In the genomic region with DNA sequence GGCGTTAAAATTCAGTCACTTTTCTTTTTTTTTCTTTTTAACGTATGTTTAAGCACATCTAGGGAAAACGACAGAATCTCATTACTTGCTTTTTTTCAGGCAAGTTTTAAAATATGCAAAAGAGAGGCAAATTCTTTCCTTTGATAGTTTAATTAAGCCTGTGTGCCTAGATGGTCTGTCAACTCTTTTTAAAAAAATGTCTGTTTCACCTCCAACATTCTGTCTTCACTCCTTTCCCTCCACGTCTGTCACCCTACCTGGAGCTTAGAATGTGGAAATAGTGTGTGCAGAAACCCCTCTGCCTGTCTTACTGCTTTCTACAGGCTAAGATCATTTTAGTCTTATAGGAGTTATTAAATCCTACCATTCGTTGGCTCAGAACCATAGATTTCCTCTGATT, we compare ENCODE assay signal across 24 mouse cellular contexts.
DNase-seq lines count a peak whose midpoint lies in the region; ATAC-seq and TF ChIP-seq lines count a peak whose summit lies in the region.
"Had no signal": no experiment of that assay in that cellular context is flagged by ENCODE, and none has a peak within 500 bp of the region (broad histone marks: within the 10 kb centered on the region; RNA-seq: fewer than 3 reads in every experiment).

No protein-coding gene starts in this region.

- no peaks in the 10 kb centered on the region for H3K36me3 ChIP-seq in forebrain, embryonic 13.5 days (ENCODE audit: poor library complexity, severe bottlenecking)
- no peaks in the 10 kb centered on the region for H3K36me3 ChIP-seq in forebrain, embryonic 12.5 days (replicated peaks)
- H3K36me3 ChIP-seq in forebrain, embryonic 15.5 days: no peaks in the 10 kb centered on the region
- H3K36me3 ChIP-seq in forebrain, embryonic 10.5 days (replicated peaks): no peaks in the 10 kb centered on the region
- no peaks in the 10 kb centered on the region for H3K36me3 ChIP-seq in forebrain, embryonic 16.5 days (ENCODE audit: control insufficient read depth, insufficient read depth)
- H3K36me3 ChIP-seq in thymus, adult 2 months (ENCODE audit: control insufficient read depth, insufficient read depth, low read length): no peaks in the 10 kb centered on the region
- H3K36me3 ChIP-seq: embryonic facial prominence, embryonic 10.5 days; embryonic facial prominence, embryonic 12.5 days; G1E had no signal

- no peaks in the 10 kb centered on the region for H3K9me3 ChIP-seq in forebrain, embryonic 13.5 days (replicated peaks)
- H3K9me3 ChIP-seq in forebrain, embryonic 12.5 days: no peaks in the 10 kb centered on the region
- H3K9me3 ChIP-seq in forebrain, embryonic 15.5 days: no peaks in the 10 kb centered on the region
- H3K9me3 ChIP-seq in forebrain, embryonic 10.5 days: no peaks in the 10 kb centered on the region
- no peaks in the 10 kb centered on the region for H3K9me3 ChIP-seq in forebrain, embryonic 16.5 days (ENCODE audit: control insufficient read depth, low read length)
- H3K9me3 ChIP-seq: embryonic facial prominence, embryonic 10.5 days; embryonic facial prominence, embryonic 12.5 days; G1E had no signal

- H3K9ac ChIP-seq in forebrain, embryonic 13.5 days: no peak overlapping the region
- no peak overlapping the region for H3K9ac ChIP-seq in forebrain, embryonic 12.5 days
- H3K9ac ChIP-seq in forebrain, embryonic 15.5 days (replicated peaks): no peak overlapping the region
- H3K9ac ChIP-seq in forebrain, embryonic 16.5 days (replicated peaks; ENCODE audit: low read depth, low read length): no peak overlapping the region
- H3K9ac ChIP-seq: embryonic facial prominence, embryonic 12.5 days had no signal

- peaks cover 24% of the 10 kb centered on the region; the same call in 1 of the 2 replicates for H3K4me1 ChIP-seq in forebrain, embryonic 13.5 days
- H3K4me1 ChIP-seq in forebrain, embryonic 12.5 days: peaks cover 6% of the 10 kb centered on the region; the same call in 1 of the 2 replicates
- peaks cover 31% of the 10 kb centered on the region for H3K4me1 ChIP-seq in forebrain, embryonic 15.5 days
- H3K4me1 ChIP-seq in forebrain, embryonic 10.5 days: peaks cover 11% of the 10 kb centered on the region
- peaks cover 9% of the 10 kb centered on the region for H3K4me1 ChIP-seq in forebrain, embryonic 16.5 days (replicated peaks; ENCODE audit: control insufficient read depth, insufficient read depth, low read length)
- no peaks in the 10 kb centered on the region for H3K4me1 ChIP-seq in thymus, adult 2 months (replicated peaks; ENCODE audit: control insufficient read depth, insufficient read depth, low read length)

- no peak for TF ChIP-seq POLR2A in brain, embryonic 14.5 days (IDR thresholded peaks at IDR 0.05; ENCODE audit: borderline replicate concordance, extremely low read depth, insufficient read depth, insufficient read length, poor library complexity, severe bottlenecking)
- no peak for TF ChIP-seq POLR2A in thymus, adult 2 months (IDR thresholded peaks at IDR 0.05; ENCODE audit: control insufficient read depth, extremely low read depth, insufficient read depth, low read length, poor library complexity)

- WGBS in forebrain, embryonic 13.5 days: 40% methylated on average over 5 of the region's 5 CpGs
- WGBS in forebrain, embryonic 12.5 days: 58% methylated on average over 5 of the region's 5 CpGs
- WGBS in forebrain, embryonic 15.5 days: 20% methylated on average over 5 of the region's 5 CpGs
- WGBS in forebrain, embryonic 10.5 days: 88% methylated on average over 5 of the region's 5 CpGs
- WGBS in forebrain, embryonic 16.5 days: 19% methylated on average over 5 of the region's 5 CpGs
- WGBS in thymus, adult 2 months: 90% methylated on average over 5 of the region's 5 CpGs

- DNase-seq in forebrain, embryonic 10.5 days (ENCODE audit: extremely low spot score, low spot score): no peak
- DNase-seq in brain, embryonic 14.5 days (ENCODE audit: low read depth): peak; percentile 69
- no peak for DNase-seq in thymus, adult 2 months
- no peak for DNase-seq in lung, postnatal 4 days
- DNase-seq: adrenal gland, adult 8-10 months; adrenal gland, postnatal 14 days; adrenal gland, postnatal 36 days; B cell, adult 2 months; cerebellum, adult 11-12 months; cerebellum, adult 2 months; cerebellum, adult 9-10 months; cerebellum, postnatal 10 days; cerebellum, postnatal 25 days had no signal

- no peak for TF ChIP-seq CTCF in brain, embryonic 14.5 days (IDR thresholded peaks at IDR 0.05; ENCODE audit: borderline replicate concordance, extremely low read depth, insufficient read depth, insufficient read length)
- TF ChIP-seq CTCF in thymus, adult 2 months (IDR thresholded peaks at IDR 0.05; ENCODE audit: borderline replicate concordance, control insufficient read depth, extremely low read depth, insufficient read depth, low read length, poor library complexity): no peak

- no peaks in the 10 kb centered on the region for H3K27me3 ChIP-seq in forebrain, embryonic 13.5 days
- H3K27me3 ChIP-seq in forebrain, embryonic 12.5 days: no peaks in the 10 kb centered on the region
- H3K27me3 ChIP-seq in forebrain, embryonic 15.5 days: no peaks in the 10 kb centered on the region
- no peaks in the 10 kb centered on the region for H3K27me3 ChIP-seq in forebrain, embryonic 10.5 days (ENCODE audit: poor library complexity, severe bottlenecking)
- H3K27me3 ChIP-seq in forebrain, embryonic 16.5 days (replicated peaks; ENCODE audit: control insufficient read depth, insufficient read depth, low read length): no peaks in the 10 kb centered on the region
- H3K27me3 ChIP-seq in thymus, adult 2 months (ENCODE audit: control insufficient read depth, insufficient read depth, low read length): no peaks in the 10 kb centered on the region
- H3K27me3 ChIP-seq: CH12.LX; embryonic facial prominence, embryonic 12.5 days; Patski had no signal

- H3K4me3 ChIP-seq in forebrain, embryonic 13.5 days: no peak overlapping the region
- H3K4me3 ChIP-seq in forebrain, embryonic 12.5 days (replicated peaks): no peak overlapping the region
- H3K4me3 ChIP-seq in forebrain, embryonic 15.5 days: no peak overlapping the region
- H3K4me3 ChIP-seq in forebrain, embryonic 10.5 days: no peak overlapping the region
- no peak overlapping the region for H3K4me3 ChIP-seq in forebrain, embryonic 16.5 days (replicated peaks; ENCODE audit: low read length)
- no peak overlapping the region for H3K4me3 ChIP-seq in thymus, adult 2 months (ENCODE audit: control insufficient read depth, insufficient read depth, low read length)
- H3K4me3 ChIP-seq: embryonic facial prominence, embryonic 10.5 days; embryonic facial prominence, embryonic 12.5 days had no signal

- 0 out of 2 replicates have a peak overlapping the region, but pooled peaks have one; percentile 22 for H3K27ac ChIP-seq in forebrain, embryonic 13.5 days
- H3K27ac ChIP-seq in forebrain, embryonic 12.5 days: no peak overlapping the region
- peak overlapping the region; percentile 67 for H3K27ac ChIP-seq in forebrain, embryonic 15.5 days (replicated peaks)
- no peak overlapping the region for H3K27ac ChIP-seq in forebrain, embryonic 10.5 days
- peak overlapping the region; percentile 65 for H3K27ac ChIP-seq in forebrain, embryonic 16.5 days (ENCODE audit: low read length)
- H3K27ac ChIP-seq in thymus, adult 2 months (ENCODE audit: control insufficient read depth, insufficient read depth, low read length): no peak overlapping the region
- H3K27ac ChIP-seq: embryonic facial prominence, embryonic 10.5 days; embryonic facial prominence, embryonic 12.5 days had no signal

- peak; percentile 72; the same call in 1 of the 2 replicates for ATAC-seq in forebrain, embryonic 13.5 days
- ATAC-seq in forebrain, embryonic 12.5 days (ENCODE audit: low FRiP score): no peak
- peak; percentile 75 for ATAC-seq in forebrain, embryonic 15.5 days (replicated peaks)
- ATAC-seq in forebrain, embryonic 16.5 days: peak; percentile 85
- ATAC-seq: activated CD4-positive, CD25-positive, alpha-beta regulatory T cell, adult 4 months; CD4-positive, CD25-positive, alpha-beta regulatory T cell, adult 4 months; Patski had no signal

- no peak overlapping the region for H3K4me2 ChIP-seq in forebrain, embryonic 13.5 days
- H3K4me2 ChIP-seq in forebrain, embryonic 12.5 days: no peak overlapping the region
- H3K4me2 ChIP-seq in forebrain, embryonic 15.5 days (replicated peaks): no peak overlapping the region
- H3K4me2 ChIP-seq in forebrain, embryonic 16.5 days (ENCODE audit: low read length): no peak overlapping the region
- H3K4me2 ChIP-seq: embryonic facial prominence, embryonic 12.5 days had no signal

Comparison
In these comparisons a context has a peak if more than half of its experiments do, and no peak if none do; other contexts are left out.
1. H3K27ac ChIP-seq: peak in forebrain, embryonic 13.5 days (single experiment), forebrain, embryonic 15.5 days (single experiment) and forebrain, embryonic 16.5 days (single experiment); none in forebrain, embryonic 12.5 days (single experiment), forebrain, embryonic 10.5 days (single experiment) and thymus, adult 2 months (single experiment).